Mouse (Mus musculus) embryonic facial prominence, embryonic 13.5 days (tissue): Measurements from ENCODE around the gene Gm3383. TPM values are rescaled to one million over a fixed set of nuclear protein-coding genes. Genes with fewer than 3 reads are reported as not detected.
"Not testable (repeated sequence)": the region's sequence is repeated elsewhere in the genome, so short reads cannot be mapped to it uniquely, and the experiment has no call there.

Experiments
- ATAC-seq: fragments of 200-750 bp; cut with Nextera tagmentation; 2 replicates; pipeline ENCODE4 v1.8.0; 2017; ENCODE audit warnings: low read depth; ENCODE audit not compliant: insufficient number of reproducible peaks, insufficient read depth, low FRiP score, low TSS enrichment
- H3K27ac ChIP-seq: fragments of 300-500 bp; sonication (generic); 2 replicates; pipeline ENCODE4 v1.5.1; 2015; ENCODE audit warnings: moderate library complexity, mild to moderate bottlenecking, inconsistent platforms
- H3K27me3 ChIP-seq: fragments of 300-500 bp; sonication (generic); 2 replicates; pipeline ENCODE4 v1.6.1; 2015; ENCODE audit warnings: mild to moderate bottlenecking, inconsistent platforms
- H3K36me3 ChIP-seq: fragments of 300-500 bp; sonication (generic); 2 replicates; pipeline ENCODE4 v1.6.1; 2015; ENCODE audit warnings: mild to moderate bottlenecking, inconsistent platforms
- H3K4me1 ChIP-seq: fragments of 300-500 bp; sonication (generic); 2 replicates; pipeline ENCODE4 v1.6.1; 2015; ENCODE audit warnings: inconsistent platforms
- H3K4me2 ChIP-seq: fragments of 300-500 bp; sonication (generic); 2 replicates; pipeline ENCODE4 v1.6.1; 2015; ENCODE audit warnings: moderate library complexity, mild to moderate bottlenecking, inconsistent platforms
- H3K4me3 ChIP-seq: fragments of 300-500 bp; sonication (generic); 2 replicates; pipeline ENCODE4 v1.5.1; 2015; ENCODE audit warnings: mild to moderate bottlenecking, inconsistent platforms
- H3K9ac ChIP-seq: fragments of 300-500 bp; sonication (generic); 2 replicates; pipeline ENCODE4 v1.6.1; 2015; ENCODE audit warnings: mild to moderate bottlenecking, inconsistent platforms
- H3K9me3 ChIP-seq: fragments of 300-500 bp; sonication (generic); 2 replicates; pipeline ENCODE4 v1.6.1; 2016; ENCODE audit warnings: inconsistent platforms
- WGBS: fragments of 180-500 bp; shearing (Covaris S2); methylation state at CpG from one replicate; pipeline ENCODE4 v1.1.7; 2015; ENCODE audit warnings: mixed read lengths; 5-methylcytosine and 5-hydroxymethylcytosine counted together
- polyA plus RNA-seq: library from polyadenylated mRNA; unstranded; fragments of >200 nt; fragmentation: Nextera tagmentation; extraction: Ambion mirVana; gene quantifications from 2 replicates; pipeline ENCODE4 v1.2.1, GENCODE M21; 2015

Gm3383 gene
- 0.84 and 1.1 TPM in 2 replicates for polyA plus RNA-seq

- ATAC-seq, H3K27me3 ChIP-seq, H3K36me3 ChIP-seq, H3K4me1 ChIP-seq, H3K4me2 ChIP-seq, H3K9ac ChIP-seq, H3K27ac ChIP-seq, H3K9me3 ChIP-seq, H3K4me3 ChIP-seq: not testable (repeated sequence)
- WGBS, result no CpG with 5 or more reads among the region's 3 CpGs
Observed at GRCm38 (mm10) chr14:5807882-5808281, at the start of gene Gm3383. Gene Gm3383, minus strand, starts transcription at chr14:5807982.

GRCm38 (mm10) chr14:5855911-5856310, 48.1 kb upstream of the Gm3383 start:
- not testable (repeated sequence) for H3K9me3 ChIP-seq, ATAC-seq, H3K4me3 ChIP-seq, H3K4me1 ChIP-seq, H3K27me3 ChIP-seq, H3K9ac ChIP-seq, H3K27ac ChIP-seq, H3K36me3 ChIP-seq, H3K4me2 ChIP-seq
- 81% methylated on average over 3 of the region's 3 CpGs for WGBS

GRCm38 (mm10) chr14:5830229-5830628, 22.4 kb upstream of the Gm3383 start, which contains the start of gene Gm3424:
Gene Gm3424, minus strand, starts transcription at chr14:5830329.
- H3K9me3 ChIP-seq, H3K9ac ChIP-seq, H3K4me1 ChIP-seq, H3K4me2 ChIP-seq, H3K27me3 ChIP-seq, H3K27ac ChIP-seq, H3K36me3 ChIP-seq, ATAC-seq, H3K4me3 ChIP-seq: not testable (repeated sequence)
- WGBS, result no CpG with 5 or more reads among the region's 3 CpGs

- not testable (repeated sequence) for H3K4me2 ChIP-seq, H3K36me3 ChIP-seq, H3K4me3 ChIP-seq, H3K27me3 ChIP-seq, ATAC-seq, H3K9ac ChIP-seq, H3K4me1 ChIP-seq, H3K27ac ChIP-seq, H3K9me3 ChIP-seq
- no CpG with 5 or more reads among the region's 47 CpGs for WGBS
Observed at GRCm38 (mm10) chr14:5812699-5813356, 5.0 kb upstream of the Gm3383 start.

- ATAC-seq, H3K27me3 ChIP-seq, H3K36me3 ChIP-seq, H3K4me1 ChIP-seq, H3K4me2 ChIP-seq, H3K27ac ChIP-seq, H3K4me3 ChIP-seq, H3K9me3 ChIP-seq, H3K9ac ChIP-seq: not testable (repeated sequence)
- WGBS, result no CpG with 5 or more reads among the region's 37 CpGs
Observed at GRCm38 (mm10) chr14:5741477-5741876, 66.3 kb downstream of the Gm3383 start, which contains the start of gene Gm3373. Gene Gm3373, minus strand, starts transcription at chr14:5741577.

GRCm38 (mm10) chr14:5687357-5687756, 120.4 kb downstream of the Gm3383 start, which contains the start of gene Gm9603:
Gene Gm9603, minus strand, starts transcription at chr14:5687457.
- H3K9ac ChIP-seq, H3K4me1 ChIP-seq, H3K4me3 ChIP-seq, H3K27ac ChIP-seq, H3K27me3 ChIP-seq, H3K4me2 ChIP-seq, H3K36me3 ChIP-seq, H3K9me3 ChIP-seq, ATAC-seq: not testable (repeated sequence)
- WGBS, result no CpG with 5 or more reads among the region's 2 CpGs

GRCm38 (mm10) chr14:5632928-5633327, 174.9 kb downstream of the Gm3383 start, which contains the start of gene Gm8265:
Gene Gm8265, minus strand, starts transcription at chr14:5633028.
- H3K4me3 ChIP-seq, H3K9ac ChIP-seq, H3K27ac ChIP-seq, H3K36me3 ChIP-seq, H3K27me3 ChIP-seq, H3K9me3 ChIP-seq, ATAC-seq, H3K4me2 ChIP-seq, H3K4me1 ChIP-seq: not testable (repeated sequence)
- WGBS, result no CpG with 5 or more reads among the region's 1 CpGs

Other genes with a start within 250 kb of the Gm3383 start
- not detected in 2 replicates for gene Gm8265, start 175.0 kb downstream of the Gm3383 start, polyA plus RNA-seq
- gene Gm9603, start 120.5 kb downstream of the Gm3383 start, polyA plus RNA-seq, result not detected in 2 replicates
- gene Gm3373, start 66.4 kb downstream of the Gm3383 start, polyA plus RNA-seq, result not detected in 2 replicates
- gene Gm3424, start 22.3 kb upstream of the Gm3383 start, polyA plus RNA-seq, result not detected in 2 replicates
- gene Gm8237, start 72.4 kb upstream of the Gm3383 start, polyA plus RNA-seq, result not detected in 2 replicates
- gene Gm3248, start 153.8 kb upstream of the Gm3383 start, polyA plus RNA-seq, result 0.28 and 0.30 TPM in 2 replicates
- gene Gm3453, start 171.2 kb upstream of the Gm3383 start, polyA plus RNA-seq, result not detected in 2 replicates